Mouse (Mus musculus): ENCODE results near the gene Prox1. TPM values are rescaled to one million over a fixed set of nuclear protein-coding genes. Genes with fewer than 3 reads are reported as not detected.

The Prox1 gene
- total RNA-seq, 2 experiments from 2014 or later = 7.3 to 7.4 TPM

DNA sequence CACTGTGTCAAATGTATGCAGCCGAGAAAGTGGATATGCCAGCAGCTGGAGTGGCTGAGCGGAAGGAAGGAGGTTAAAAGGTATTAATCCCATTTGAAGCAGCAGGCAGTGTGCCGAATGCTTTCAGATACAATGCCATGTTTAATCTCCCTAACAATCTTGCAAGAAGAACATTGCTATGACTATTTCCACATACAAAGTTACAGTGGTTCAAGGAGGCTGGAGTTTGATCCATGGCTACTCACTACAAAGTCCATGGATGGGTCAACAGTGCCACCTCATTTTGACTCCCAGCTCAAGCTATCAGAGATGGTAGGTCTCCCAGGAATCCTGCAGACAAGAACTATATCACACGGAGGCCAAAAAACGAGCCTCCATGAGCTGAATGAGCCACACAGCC is 64.5 kb downstream of the Prox1 start:
- Histone ChIP-seq H3K4me3 (no peak overlapping the region), H3K27ac (no peak overlapping the region)
- TF ChIP-seq CTCF (IDR thresholded peaks at IDR 0.05) = no peak
- no peak for DNase-seq (ENCODE audit: extremely low spot score in 1 of 2, low spot score in 2 of 2)
- intact Hi-C loops (cut with DNase I) = no loop called here

DNA sequence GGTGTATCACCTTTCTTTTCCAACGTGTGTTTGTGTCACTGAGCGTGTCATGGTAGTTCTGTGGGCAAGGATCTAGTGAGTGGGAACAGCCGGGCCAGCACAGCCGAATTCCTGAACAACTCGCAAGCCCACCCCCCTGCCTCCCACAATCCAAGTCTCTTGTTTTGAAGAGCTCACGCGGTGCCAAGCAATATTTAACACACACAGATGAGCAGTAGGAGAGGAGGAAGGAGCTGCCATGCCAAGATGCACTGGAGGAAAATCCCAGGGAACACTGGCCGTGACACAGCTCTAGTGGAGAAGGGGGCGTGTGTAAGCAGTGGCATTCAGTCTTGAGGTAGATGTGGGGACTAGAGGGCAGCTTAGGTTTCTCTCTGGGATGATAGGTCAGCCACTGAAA is 77.2 kb downstream of the Prox1 start:
- TF ChIP-seq CTCF (IDR thresholded peaks at IDR 0.05) = no peak
- Histone ChIP-seq H3K4me3 (no peak overlapping the region), H3K27ac (no peak overlapping the region)
- peak in 1 of 2 experiments; percentile 17 for DNase-seq (ENCODE audit: extremely low spot score in 1 of 2, low spot score in 2 of 2)
- intact Hi-C loops (cut with DNase I) = no loop called here

DNA sequence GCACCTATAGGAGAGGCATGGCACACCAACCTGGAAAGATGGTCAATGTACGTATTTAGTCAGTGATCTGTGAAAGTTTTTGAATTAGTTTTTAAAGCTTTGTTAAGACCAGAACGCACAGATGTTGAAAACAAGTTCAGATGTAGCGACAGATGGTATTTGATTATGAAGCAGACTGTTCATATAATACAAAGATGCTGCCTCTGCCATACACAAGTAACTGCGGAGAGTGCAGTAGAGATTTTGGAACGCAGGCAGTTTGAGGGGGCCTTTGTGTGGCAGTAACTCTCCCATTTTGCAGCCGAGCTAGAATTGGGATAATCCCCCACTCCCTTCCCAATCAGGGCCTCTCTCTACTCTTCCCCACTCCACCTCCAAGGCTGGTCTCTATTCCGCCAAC is 78.4 kb downstream of the Prox1 start:
- intact Hi-C loops (cut with DNase I) = no loop called here

DNA sequence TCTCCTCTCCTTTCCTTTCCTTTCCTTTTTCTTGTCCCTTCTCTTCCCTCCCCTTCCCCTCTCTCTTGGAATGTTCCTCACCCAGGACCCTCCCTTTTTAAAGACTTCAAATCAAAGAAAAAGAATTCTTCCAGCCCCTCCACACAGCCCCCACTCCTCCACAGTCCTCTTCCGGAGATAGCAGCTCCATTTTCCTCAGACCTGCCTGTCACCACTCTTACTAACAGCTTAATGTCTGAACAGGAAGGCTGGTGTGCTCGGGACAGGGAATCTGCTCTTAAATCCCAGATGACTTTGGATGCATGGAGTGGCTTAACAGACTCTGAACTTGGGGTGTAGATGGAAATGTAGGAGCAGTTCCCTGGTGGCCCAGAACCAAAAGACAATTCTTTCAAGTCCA is 81.6 kb downstream of the Prox1 start:
- TF ChIP-seq CTCF (IDR thresholded peaks at IDR 0.05) = no peak
- intact Hi-C loops (cut with DNase I) = no loop called here
- no peak for DNase-seq (ENCODE audit: extremely low spot score in 1 of 2, low spot score in 2 of 2)
- H3K27ac ChIP-seq = no peak overlapping the region
- H3K4me3 ChIP-seq = no peak overlapping the region

More for the DNA sequence above, 78.4 kb downstream of the Prox1 start:
- no peak for DNase-seq (ENCODE audit: extremely low spot score in 1 of 2, low spot score in 2 of 2)
- Histone ChIP-seq H3K4me3 (no peak overlapping the region), H3K27ac (no peak overlapping the region)
- no peak for TF ChIP-seq CTCF (IDR thresholded peaks at IDR 0.05)

DNA sequence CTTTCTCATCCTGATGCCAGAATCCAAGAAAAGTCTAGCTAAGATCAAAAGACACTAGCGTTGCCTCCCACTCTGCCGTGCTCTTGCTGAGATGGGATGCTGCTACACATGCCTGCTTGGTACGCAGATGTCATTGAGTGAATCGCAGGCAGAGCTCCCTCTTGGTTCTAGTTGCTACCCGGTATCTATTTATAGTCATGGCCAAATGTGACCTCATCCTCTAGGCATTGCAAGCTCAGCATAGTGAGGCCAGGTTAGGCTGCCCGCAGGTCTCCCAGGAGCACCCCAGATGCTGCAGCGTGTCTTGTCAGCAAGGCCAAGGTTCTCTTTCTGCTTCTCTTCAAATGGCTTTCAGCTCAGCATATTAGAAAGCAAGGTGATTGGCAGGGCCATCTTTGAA is 84.8 kb downstream of the Prox1 start:
- H3K27ac ChIP-seq = no peak overlapping the region
- no peak for TF ChIP-seq CTCF (IDR thresholded peaks at IDR 0.05)
- H3K4me3 ChIP-seq = no peak overlapping the region
- intact Hi-C loops (cut with DNase I) = no loop called here
- DNase-seq (ENCODE audit: extremely low spot score in 1 of 2, low spot score in 2 of 2) = no peak

DNA sequence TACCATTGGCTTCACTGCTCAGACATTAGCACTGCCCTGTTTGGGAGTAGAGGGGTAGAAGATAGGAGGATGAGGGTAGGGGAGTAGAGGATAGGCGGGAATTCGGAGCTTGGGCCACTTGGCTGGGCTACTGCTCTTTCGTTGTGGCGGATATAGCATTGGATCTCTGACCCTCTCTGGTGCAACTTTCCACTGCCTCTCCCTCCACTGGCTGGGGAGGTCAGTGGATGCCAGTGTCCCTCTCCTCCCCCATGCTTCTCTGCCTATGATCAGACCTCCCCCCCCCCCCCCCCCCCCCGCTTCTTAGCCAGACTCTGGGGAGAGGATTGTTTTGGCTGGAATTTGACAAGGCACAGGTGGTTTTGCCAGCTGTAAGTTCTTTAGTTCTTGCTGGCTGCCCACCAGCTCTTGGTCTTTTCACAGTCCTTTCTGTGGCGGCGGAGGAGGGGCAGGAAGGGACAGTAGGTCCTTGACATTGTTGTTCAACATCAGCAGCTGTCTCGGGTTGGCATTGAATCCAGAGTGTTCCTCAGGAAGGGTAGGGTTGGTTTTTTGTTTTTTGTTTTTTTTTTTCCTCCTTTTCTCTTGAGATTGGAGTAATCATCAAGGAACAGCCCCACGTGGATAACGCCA is 90.8 kb downstream of the Prox1 start:
- intact Hi-C loops (cut with DNase I) = no loop called here
- no peak overlapping the region for H3K27ac ChIP-seq
- TF ChIP-seq CTCF (IDR thresholded peaks at IDR 0.05) = no peak
- no peak overlapping the region for H3K4me3 ChIP-seq
- no peak for DNase-seq (ENCODE audit: extremely low spot score in 1 of 2, low spot score in 2 of 2)

DNA sequence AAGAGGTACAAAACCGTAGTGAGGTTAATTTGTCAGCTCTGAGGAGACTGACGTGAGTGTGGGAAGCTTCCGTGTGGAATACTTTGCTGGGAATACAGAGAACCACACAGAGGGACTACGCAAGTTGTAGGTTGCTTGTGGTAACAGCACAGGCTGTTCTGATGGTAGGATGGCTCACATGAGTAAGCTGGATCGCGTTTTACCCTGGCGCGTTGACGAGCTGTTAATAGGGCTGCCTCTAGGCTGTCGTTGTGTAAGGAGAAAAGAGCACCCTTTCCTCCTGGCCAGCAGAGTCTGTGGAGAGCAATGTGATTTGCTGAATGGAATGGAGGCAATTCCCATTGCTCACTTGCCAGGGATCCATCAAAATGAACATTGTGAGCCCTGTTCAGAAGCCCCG is 93.9 kb downstream of the Prox1 start:
- no peak for TF ChIP-seq CTCF (IDR thresholded peaks at IDR 0.05)
- DNase-seq (ENCODE audit: extremely low spot score in 1 of 2, low spot score in 2 of 2) = no peak
- intact Hi-C loops (cut with DNase I) = no loop called here

More for the DNA sequence above, 93.9 kb downstream of the Prox1 start:
- Histone ChIP-seq H3K27ac (no peak overlapping the region), H3K4me3 (no peak overlapping the region)

Other genes starting within 250 kb of the Prox1 start
- 10 to 100 TPM; 95.8 to 98.3 TPM for gene Smyd2, start 248.4 kb downstream of the Prox1 start, total RNA-seq (2021)

All from left cerebral cortex, adult 2 months (tissue).